Mouse (Mus musculus) myocyte (in vitro differentiated cells): ENCODE measurements around the gene Qsox1. TPM values are rescaled to one million over a fixed set of nuclear protein-coding genes. Genes with fewer than 3 reads are reported as not detected.

Experiments used
- H3K27me3 ChIP-seq: one replicate; pipeline ENCODE4 v1.6.1; 2011; ENCODE audit not compliant: control insufficient read depth, insufficient read depth, insufficient read length
- H3K36me3 ChIP-seq: one replicate; pipeline ENCODE4 v1.6.1; 2011; ENCODE audit not compliant: control insufficient read depth, insufficient read depth
- H3K4me2 ChIP-seq: one replicate; pipeline ENCODE4 v1.6.1; 2011; ENCODE audit warnings: low read depth, control low read depth
- H3K4me3 ChIP-seq: one replicate; pipeline ENCODE4 v1.5.1; 2011; ENCODE audit warnings: mild to moderate bottlenecking, control low read depth, moderate library complexity
- H3K79me2 ChIP-seq: one replicate; pipeline ENCODE4 v1.6.1; 2011; ENCODE audit not compliant: control insufficient read depth, insufficient read depth
- H3ac ChIP-seq: one replicate; pipeline ENCODE4 v1.6.1; 2011; ENCODE audit not compliant: control insufficient read depth, insufficient read length
- CEBPB ChIP-seq: IDR thresholded peaks from 2 replicates; pipeline ENCODE4 v1.6.1; 2011; ENCODE audit warnings: mild to moderate bottlenecking, moderate library complexity; ENCODE audit not compliant: poor library complexity, insufficient read depth, severe bottlenecking
- E2F4 ChIP-seq: IDR thresholded peaks from one replicate; pipeline ENCODE4 v1.6.1; 2011; ENCODE audit warnings: mild to moderate bottlenecking, control low read depth, moderate library complexity; ENCODE audit not compliant: insufficient read depth
- MAX ChIP-seq: IDR thresholded peaks from one replicate; pipeline ENCODE4 v1.6.1; 2011; ENCODE audit warnings: low read depth, mild to moderate bottlenecking, control low read depth
- MYOD1 ChIP-seq, 3 experiments: IDR thresholded peaks; one replicate each; pipeline ENCODE4 v1.6.1; 2011; ENCODE audit warnings: control low read depth in 2 of 3, low read depth in 2 of 3, mild to moderate bottlenecking in 2 of 3, moderate library complexity in 1 of 3; ENCODE audit not compliant: insufficient read length in 2 of 3, control insufficient read depth in 1 of 3
- MYOG ChIP-seq, 3 experiments: IDR thresholded peaks; one replicate each; pipeline ENCODE4 v1.6.1; 2011; ENCODE audit warnings: control low read depth in 2 of 3, low read depth in 2 of 3, mild to moderate bottlenecking in 2 of 3; ENCODE audit not compliant: insufficient read length in 2 of 3, control insufficient read depth in 1 of 3, insufficient read depth in 1 of 3
- POLR2A ChIP-seq: IDR thresholded peaks from one replicate; pipeline ENCODE4 v1.6.1; 2011; ENCODE audit warnings: low read depth, mild to moderate bottlenecking, control low read depth, moderate library complexity; ENCODE audit not compliant: insufficient read length
- POLR2AphosphoS2 ChIP-seq: IDR thresholded peaks from one replicate; pipeline ENCODE4 v1.6.1; 2011; ENCODE audit warnings: low read depth, control low read depth; ENCODE audit not compliant: insufficient read length
- REST ChIP-seq: IDR thresholded peaks from one replicate; pipeline ENCODE4 v1.6.1; 2011; ENCODE audit warnings: mild to moderate bottlenecking, control low read depth, moderate library complexity; ENCODE audit not compliant: insufficient read depth, insufficient read length
- SRF ChIP-seq: IDR thresholded peaks from one replicate; pipeline ENCODE4 v1.6.1; 2011; ENCODE audit warnings: low read depth; ENCODE audit not compliant: control insufficient read depth, insufficient read length
- TCF12 ChIP-seq: IDR thresholded peaks from one replicate; pipeline ENCODE4 v1.6.1; 2011; ENCODE audit warnings: mild to moderate bottlenecking, control low read depth; ENCODE audit not compliant: poor library complexity, insufficient read depth, severe bottlenecking
- TCF3 ChIP-seq: IDR thresholded peaks from one replicate; pipeline ENCODE4 v1.6.1; 2011; ENCODE audit warnings: low read depth, control low read depth; ENCODE audit not compliant: insufficient read length
- USF1 ChIP-seq: IDR thresholded peaks from one replicate; pipeline ENCODE4 v1.6.1; 2011; ENCODE audit warnings: low read depth, mild to moderate bottlenecking, control low read depth, moderate library complexity
- polyA plus RNA-seq: library from polyadenylated mRNA; unstranded; fragments of >200 nt; fragmentation: generic; extraction: Trizol; gene quantifications from one replicate; pipeline ENCODE4 v1.2.1, GENCODE M21; 2012; ENCODE audit warnings: missing spikeins

The Qsox1 gene
- polyA plus RNA-seq, 1 experiment: 101 TPM

- H3K36me3 ChIP-seq: no peaks in the 10 kb centered on the region
- peaks cover 70% of the 10 kb centered on the region for H3K27me3 ChIP-seq
- no peak for TF ChIP-seq TCF12
- TF ChIP-seq MYOD1 (IDR thresholded peaks at IDR 0.05; ENCODE audit: control insufficient read depth in 1 of 3, insufficient read length in 2 of 3, low read depth in 2 of 3): no peak
- TF ChIP-seq E2F4: no peak
- no peak for TF ChIP-seq MAX
- TF ChIP-seq POLR2AphosphoS2: no peak
- TF ChIP-seq USF1: no peak
- no peak for TF ChIP-seq MYOG (IDR thresholded peaks at IDR 0.05; ENCODE audit: control insufficient read depth in 1 of 3, insufficient read depth in 1 of 3, insufficient read length in 2 of 3, low read depth in 2 of 3)
- no peak for TF ChIP-seq TCF3
- no peak overlapping the region for H3ac ChIP-seq
- H3K4me2 ChIP-seq: no peak overlapping the region
- no peaks in the 10 kb centered on the region for H3K79me2 ChIP-seq
- H3K4me3 ChIP-seq: no peak overlapping the region
These were observed 74.8 kb downstream of the Qsox1 start for GRCm38 (mm10) chr1:155737809-155738383.

GRCm38 (mm10) chr1:155737017-155737808, 75.5 kb downstream of the Qsox1 start:
- Histone ChIP-seq H3K27me3 (peaks cover 66% of the 10 kb centered on the region), H3K4me2 (no peak overlapping the region), H3K79me2 (no peaks in the 10 kb centered on the region), H3K36me3 (no peaks in the 10 kb centered on the region), H3ac (no peak overlapping the region), H3K4me3 (no peak overlapping the region)
- no peak for TF ChIP-seq TCF3
- no peak for TF ChIP-seq TCF12
- no peak for TF ChIP-seq MAX
- TF ChIP-seq POLR2AphosphoS2: no peak
- no peak for TF ChIP-seq MYOG (IDR thresholded peaks at IDR 0.05; ENCODE audit: control insufficient read depth in 1 of 3, insufficient read depth in 1 of 3, insufficient read length in 2 of 3, low read depth in 2 of 3)
- no peak for TF ChIP-seq E2F4
- TF ChIP-seq POLR2A: no peak
- TF ChIP-seq MYOD1 (IDR thresholded peaks at IDR 0.05; ENCODE audit: control insufficient read depth in 1 of 3, insufficient read length in 2 of 3, low read depth in 2 of 3): no peak
- no peak for TF ChIP-seq SRF
- TF ChIP-seq REST: no peak

GRCm38 (mm10) chr1:155736096-155736825, 76.4 kb downstream of the Qsox1 start:
- no peaks in the 10 kb centered on the region for H3K36me3 ChIP-seq
- no peak overlapping the region for H3K4me3 ChIP-seq
- no peak overlapping the region for H3ac ChIP-seq
- H3K4me2 ChIP-seq: no peak overlapping the region
- TF ChIP-seq MYOG (IDR thresholded peaks at IDR 0.05; ENCODE audit: control insufficient read depth in 1 of 3, insufficient read depth in 1 of 3, insufficient read length in 2 of 3, low read depth in 2 of 3) (no peak), MYOD1 (IDR thresholded peaks at IDR 0.05; ENCODE audit: control insufficient read depth in 1 of 3, insufficient read length in 2 of 3, low read depth in 2 of 3) (no peak), TCF3 (no peak), CEBPB (no peak)
- H3K27me3 ChIP-seq: peaks cover 64% of the 10 kb centered on the region
- H3K79me2 ChIP-seq: no peaks in the 10 kb centered on the region

GRCm38 (mm10) chr1:155731156-155731555, 81.5 kb downstream of the Qsox1 start:
- Histone ChIP-seq H3ac (no peak overlapping the region), H3K4me3 (no peak overlapping the region), H3K36me3 (no peaks in the 10 kb centered on the region), H3K4me2 (no peak overlapping the region), H3K27me3 (peaks cover 40% of the 10 kb centered on the region), H3K79me2 (no peaks in the 10 kb centered on the region)
- TF ChIP-seq E2F4: no peak
- peak; percentile 29 for TF ChIP-seq REST

- TF ChIP-seq MYOD1 (IDR thresholded peaks at IDR 0.05; ENCODE audit: control insufficient read depth in 1 of 3, insufficient read length in 2 of 3, low read depth in 2 of 3) (no peak), CEBPB (no peak), TCF3 (no peak), MYOG (IDR thresholded peaks at IDR 0.05; ENCODE audit: control insufficient read depth in 1 of 3, insufficient read depth in 1 of 3, insufficient read length in 2 of 3, low read depth in 2 of 3) (no peak), POLR2A (no peak), TCF12 (no peak), POLR2AphosphoS2 (no peak), REST (no peak), USF1 (no peak)
- no peak overlapping the region for H3K4me3 ChIP-seq
- no peaks in the 10 kb centered on the region for H3K36me3 ChIP-seq
- H3K27me3 ChIP-seq: peaks cover 34% of the 10 kb centered on the region
- no peaks in the 10 kb centered on the region for H3K79me2 ChIP-seq
- no peak overlapping the region for H3K4me2 ChIP-seq
- H3ac ChIP-seq: no peak overlapping the region
These were observed 83.4 kb downstream of the Qsox1 start for GRCm38 (mm10) chr1:155729113-155729795.
